Mouse (Mus musculus): ENCODE results near the gene Mllt10.
"Not testable (repeated sequence)": the region's sequence is repeated elsewhere in the genome, so short reads cannot be mapped to it uniquely, and the experiment has no call there.

The Mllt10 gene

DNA sequence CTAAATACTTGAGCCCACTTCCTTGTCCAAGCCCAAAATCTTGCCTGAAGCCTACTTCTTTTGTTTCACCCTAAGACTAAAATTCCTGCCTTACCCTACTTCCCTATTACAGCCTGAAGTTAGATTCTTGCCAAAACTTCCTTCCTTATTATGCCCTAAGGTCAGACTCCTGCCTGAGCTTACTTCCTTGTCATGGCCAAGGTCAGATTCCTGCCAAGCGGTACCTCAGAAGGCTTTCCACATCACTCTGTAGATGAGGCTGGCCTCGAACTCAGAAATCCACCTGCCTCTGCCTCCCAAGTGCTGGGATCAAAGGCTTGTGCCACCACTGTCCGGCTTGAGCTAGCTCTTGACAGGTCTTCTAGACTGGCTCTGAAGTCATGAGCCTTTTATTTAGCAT is 32.7 kb downstream of the Mllt10 start:
- DNase-seq (ENCODE audit: low spot score in 2 of 2): not testable (repeated sequence)

DNA sequence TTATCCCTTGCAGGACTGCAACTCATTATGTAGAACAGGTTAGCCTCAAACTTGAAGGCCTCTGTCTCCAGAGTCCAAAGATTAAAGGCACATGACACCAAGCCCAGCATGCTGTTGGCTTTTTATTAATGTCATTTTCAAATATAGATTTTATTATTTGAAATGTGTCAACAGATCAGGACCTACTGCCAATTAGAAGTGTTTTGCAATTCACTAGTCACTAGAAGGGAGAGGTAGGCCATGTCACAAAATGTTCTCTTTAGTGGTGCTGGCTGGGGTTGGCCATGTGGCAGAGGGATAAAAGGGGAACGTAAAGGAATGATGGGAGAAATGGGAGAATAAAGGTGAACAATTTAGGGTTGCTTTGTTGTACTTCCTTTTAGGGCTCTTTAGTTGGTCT is 38.8 kb downstream of the Mllt10 start:
- DNase-seq (ENCODE audit: low spot score in 2 of 2): no peak

DNA sequence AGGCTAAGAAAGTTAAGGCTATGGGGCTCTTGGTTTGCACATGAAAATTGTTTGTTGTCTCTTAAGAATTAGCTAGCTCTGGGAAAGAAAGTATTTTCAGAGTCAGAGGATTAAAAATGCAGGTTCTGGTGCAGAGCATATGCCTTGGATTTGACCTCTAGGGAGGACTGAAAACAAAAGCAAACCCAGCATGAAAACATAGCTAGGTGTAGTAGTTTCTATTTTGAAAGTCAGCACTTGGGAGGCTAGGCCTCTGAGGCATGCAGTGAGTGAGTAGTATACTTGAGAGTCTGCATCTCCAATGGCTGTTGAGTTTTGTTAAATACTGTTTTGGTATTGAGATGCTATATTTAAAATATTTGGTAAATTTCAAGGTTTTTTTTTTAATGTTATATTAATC is 39.3 kb downstream of the Mllt10 start:
- DNase-seq (ENCODE audit: low spot score in 2 of 2): no peak

DNA sequence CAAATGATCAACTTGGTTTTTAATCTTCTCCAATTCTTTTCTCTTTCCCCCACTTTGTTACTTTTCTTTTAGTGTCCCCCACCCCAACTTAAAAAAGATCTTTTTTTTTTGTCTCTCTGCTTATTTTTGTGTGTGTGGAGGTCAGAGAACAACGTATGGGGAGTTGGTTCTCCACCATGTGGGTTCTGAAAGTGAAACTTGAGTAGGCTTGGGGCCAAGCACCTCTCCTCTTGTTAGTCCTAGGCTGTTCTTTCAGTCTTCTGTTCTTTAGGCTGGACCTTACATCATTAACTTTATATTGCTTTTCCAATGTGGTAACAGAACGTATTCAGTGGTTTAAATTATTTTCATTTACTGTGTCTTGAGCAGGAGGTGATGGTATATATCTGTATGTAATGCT is 40.8 kb downstream of the Mllt10 start:
- no peak for DNase-seq (ENCODE audit: low spot score in 2 of 2)

DNA sequence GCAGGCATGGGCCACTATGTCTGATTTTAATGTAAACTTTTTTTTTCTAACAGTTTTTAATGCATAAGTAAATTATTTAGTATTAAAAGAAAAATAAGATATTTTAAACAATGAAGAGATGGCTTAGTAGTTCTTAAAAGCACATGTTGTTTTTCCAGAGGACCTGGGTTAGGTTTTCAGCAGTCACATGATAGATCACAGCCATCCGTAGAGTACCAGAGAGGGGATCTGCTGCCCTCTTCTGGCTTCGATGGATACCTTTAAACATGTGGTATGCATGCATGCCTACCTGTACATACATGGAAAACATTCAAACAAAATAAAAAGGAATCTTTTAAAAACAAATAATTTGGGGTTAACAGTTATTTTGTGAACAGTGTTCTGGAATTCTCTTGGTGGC is 45.9 kb downstream of the Mllt10 start:
- DNase-seq (ENCODE audit: low spot score in 2 of 2): no peak

DNA sequence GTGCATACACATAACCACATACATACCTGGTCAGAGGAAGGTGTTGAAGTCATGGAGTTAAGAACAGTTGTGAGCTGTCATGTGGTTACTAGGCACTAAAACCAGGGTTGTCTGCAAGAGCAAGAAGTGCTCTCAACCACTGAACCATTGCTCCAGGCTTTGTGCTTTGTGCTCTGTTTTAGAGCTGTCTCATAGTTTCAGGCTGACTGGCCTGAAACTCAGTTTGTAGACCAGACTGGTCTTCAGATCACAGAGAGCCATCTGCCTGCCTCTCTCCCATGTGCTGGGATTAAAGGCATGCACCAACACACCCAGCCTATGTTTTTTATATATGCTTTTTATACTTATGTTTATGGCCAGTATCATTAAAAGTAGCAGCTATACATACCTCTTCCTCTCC is 52.5 kb downstream of the Mllt10 start:
- no peak for DNase-seq (ENCODE audit: low spot score in 2 of 2)

DNA sequence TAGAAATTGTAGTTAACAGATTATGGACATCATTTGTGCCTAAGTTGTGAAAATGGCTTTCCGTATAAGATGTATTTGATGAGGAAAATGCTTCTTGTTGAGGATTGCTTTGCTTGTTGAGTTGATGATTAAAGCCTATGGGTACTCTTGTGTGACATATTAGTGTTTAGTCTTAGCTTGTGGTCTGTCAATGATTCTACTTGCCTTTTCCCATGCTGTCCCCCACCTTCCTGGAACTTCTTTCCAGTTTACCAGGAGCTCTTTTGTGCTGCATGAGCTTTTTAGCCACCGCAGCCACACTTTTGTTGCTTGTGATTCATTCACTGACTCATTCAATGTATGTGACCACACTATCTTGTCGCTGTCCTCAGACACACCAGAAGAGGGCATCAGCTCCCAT is 53.2 kb downstream of the Mllt10 start:
- DNase-seq (ENCODE audit: low spot score in 2 of 2): no peak

DNA sequence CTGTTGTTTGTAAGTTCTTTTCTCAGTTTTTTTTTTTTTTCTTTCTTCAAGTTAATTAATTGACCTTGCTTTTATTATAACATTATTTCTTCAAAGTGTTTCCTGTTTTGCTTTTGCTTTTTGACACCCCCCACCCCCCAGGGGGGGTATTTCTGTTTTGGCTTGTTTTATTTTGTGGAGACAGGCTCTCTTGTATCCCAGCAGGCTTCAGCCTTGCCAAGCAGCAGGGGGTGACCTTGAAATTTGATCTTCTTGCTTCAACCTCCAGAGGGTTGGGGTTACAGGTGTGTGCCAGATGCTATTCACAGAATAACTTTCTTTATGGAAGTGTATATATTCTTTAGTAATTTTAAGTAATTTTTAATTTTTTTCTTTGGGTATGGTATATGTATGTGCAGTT is 56.4 kb downstream of the Mllt10 start:
- DNase-seq (ENCODE audit: low spot score in 2 of 2): no peak

DNA sequence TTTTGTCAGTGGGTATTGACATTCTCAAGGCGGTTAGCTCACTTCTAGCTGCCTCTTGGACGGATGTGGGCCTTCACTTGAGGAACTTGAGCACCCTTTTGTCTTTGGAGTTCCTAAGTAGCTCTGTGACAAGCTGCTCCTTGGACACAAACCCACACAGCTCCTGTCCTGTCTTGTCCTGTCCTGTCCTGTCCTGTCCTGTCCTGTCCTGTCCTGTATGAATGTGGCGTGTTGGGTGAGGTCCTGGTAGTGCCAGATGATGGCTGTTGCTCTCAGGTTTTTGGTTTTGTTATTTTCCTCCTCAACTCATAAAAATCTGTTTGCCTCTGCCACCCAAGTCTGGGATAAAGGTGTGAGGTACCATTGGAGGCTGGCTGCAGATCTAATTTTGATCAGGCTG is 61.4 kb downstream of the Mllt10 start:
- no peak for DNase-seq (ENCODE audit: low spot score in 2 of 2)

DNA sequence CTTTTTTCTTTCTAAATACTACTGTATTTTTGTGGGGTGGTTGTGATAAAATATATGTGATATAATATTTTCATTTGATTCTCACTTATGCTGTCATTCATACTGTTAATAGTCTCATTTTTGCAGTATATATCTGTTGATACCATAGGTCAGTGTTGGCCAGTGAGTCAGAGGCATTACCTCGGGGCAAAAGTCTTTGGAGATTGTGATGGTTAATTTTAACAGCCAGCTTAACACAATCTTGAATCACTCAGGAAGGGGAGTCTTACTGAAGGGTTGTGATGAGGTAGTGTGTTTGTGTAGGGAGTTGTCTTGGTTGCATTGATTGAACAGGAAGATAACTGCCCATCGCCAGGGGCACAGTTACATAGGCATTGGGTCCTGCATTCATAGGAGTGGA is 83.1 kb downstream of the Mllt10 start:
- DNase-seq (ENCODE audit: low spot score in 2 of 2): no peak

DNA sequence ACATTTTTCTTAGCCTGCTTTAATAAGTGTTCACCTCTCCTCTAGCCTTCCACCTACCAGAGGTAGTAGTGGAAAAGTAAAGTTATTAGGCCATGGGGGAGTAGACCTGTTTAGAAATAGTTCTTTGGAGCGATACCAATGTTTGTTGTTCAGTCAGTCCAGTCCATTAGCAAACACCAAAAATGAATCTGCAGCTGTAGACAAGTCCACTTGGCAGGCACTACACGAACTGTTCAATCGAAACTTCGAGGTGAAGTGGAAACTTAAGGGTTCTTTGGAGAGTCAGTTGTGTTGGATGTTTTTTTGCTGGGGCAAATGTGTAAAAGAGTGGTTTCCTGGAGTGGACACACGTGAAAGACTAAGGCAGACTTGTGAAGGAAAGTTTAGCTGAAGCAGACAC is 84.6 kb downstream of the Mllt10 start:
- DNase-seq (ENCODE audit: low spot score in 2 of 2): no peak

DNA sequence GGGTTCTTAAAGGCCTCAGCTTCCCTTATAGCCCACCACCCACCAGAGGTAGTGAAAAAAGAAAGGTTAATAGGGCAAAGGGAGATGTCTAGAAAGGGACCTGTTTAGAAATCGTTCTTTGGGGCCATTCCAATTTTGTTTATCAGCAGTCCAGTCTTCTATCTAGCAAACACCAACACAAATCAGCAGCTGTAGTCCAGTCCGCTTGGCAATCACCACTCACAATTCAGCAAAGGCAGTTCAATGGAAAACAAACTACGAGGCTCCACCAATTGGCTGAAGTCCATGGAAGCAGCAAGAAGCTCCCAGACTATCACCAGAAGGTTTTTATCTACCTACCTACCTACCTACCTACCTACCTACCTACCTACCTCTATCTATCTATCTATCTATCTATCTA is 101.1 kb downstream of the Mllt10 start:
- DNase-seq (ENCODE audit: low spot score in 2 of 2): no peak

DNA sequence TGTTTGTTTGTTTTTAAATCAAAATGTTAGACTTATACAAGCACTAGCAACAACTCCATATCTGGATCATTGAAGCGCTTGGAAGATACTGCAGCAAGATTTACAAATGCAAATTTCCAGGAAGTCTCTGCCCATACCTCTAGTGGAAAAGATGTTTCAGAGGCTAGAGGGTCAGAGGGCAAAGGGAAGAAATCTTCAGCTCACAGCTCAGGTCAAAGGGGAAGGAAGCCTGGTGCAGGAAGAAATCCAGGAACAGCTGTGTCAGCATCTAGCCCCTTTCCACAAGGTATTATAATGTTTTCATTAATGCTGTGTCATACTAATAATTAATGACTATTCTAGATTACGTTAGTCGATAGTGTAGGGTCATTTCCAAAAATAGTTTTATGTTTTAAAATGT is 104.4 kb downstream of the Mllt10 start:
- no peak for DNase-seq (ENCODE audit: low spot score in 2 of 2)

DNA sequence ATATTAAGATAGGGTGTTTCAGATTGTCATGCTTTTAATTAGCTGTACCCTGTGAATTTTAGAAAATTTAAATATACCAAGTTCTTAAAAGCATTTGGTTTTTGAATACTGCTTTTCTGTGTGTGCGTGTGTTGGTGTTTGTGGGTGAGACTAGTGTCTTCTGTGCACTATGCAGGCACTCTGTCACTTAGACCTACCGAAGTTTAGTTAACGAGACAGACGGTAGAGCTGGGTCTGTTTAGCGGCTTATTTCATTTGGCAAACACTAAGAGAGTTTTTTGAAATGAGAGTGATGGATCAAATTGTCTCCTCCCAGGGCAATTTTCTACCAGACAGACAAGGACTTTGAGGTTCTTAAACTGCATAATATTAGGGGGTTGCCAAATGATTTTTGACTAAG is 106.0 kb downstream of the Mllt10 start:
- DNase-seq (ENCODE audit: low spot score in 2 of 2): no peak

DNA sequence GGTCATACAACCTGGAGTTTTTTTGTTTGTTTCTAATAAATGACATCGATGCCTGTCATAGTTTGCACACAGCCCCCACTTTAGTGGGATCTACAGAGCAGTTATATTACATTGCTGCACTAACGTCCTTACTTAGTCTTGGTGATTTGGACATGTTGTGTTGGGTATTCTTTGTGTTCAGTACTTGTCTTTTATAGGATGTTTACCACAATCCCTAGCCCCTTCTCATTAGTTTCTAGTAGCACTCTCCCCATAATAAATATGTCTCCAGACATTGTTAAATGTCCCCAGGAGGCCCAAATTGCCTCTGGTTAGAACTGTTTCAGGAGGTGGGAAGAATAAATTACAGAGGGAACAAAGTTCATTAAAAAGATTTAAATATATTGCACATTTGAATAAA is 110.5 kb downstream of the Mllt10 start:
- no peak for DNase-seq (ENCODE audit: low spot score in 2 of 2)

DNA sequence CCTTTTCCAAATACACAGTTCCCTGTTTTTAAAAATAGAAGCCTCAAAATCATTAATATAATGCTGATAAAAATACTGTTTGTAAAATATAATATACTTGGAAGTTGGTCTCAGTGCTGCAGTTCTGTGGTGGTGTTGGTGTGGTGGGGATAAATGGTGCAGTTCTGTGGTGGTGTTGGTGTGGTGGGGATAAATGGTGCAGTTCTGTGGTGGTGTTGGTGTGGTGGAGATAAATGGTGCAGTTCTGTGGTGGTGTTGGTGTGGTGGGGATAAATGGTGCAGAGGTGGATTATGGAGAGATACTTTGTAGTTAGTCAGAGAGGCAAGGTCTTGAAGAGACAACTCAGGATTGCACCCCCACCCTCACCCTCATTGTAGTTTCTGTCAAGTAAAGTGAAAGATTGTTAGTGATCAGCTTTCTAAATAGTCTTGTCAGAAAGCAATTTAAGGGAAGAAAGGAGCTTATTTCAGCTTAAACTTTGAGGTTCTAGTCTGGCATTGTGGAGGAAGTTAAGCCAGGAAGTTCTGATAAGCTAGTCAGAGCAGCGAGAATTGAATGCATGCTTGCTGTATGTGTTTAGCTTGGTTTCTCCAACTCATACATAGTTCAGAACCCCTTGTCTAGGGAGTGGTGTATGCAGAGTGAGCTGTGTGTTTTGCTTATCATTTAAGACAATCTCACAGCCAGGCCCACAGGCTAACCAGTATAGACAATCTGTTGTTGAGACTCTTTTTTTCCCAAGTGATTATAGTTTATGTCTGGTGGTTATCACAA is 114.3 kb downstream of the Mllt10 start:
- DNase-seq (ENCODE audit: low spot score in 2 of 2): no peak

DNA sequence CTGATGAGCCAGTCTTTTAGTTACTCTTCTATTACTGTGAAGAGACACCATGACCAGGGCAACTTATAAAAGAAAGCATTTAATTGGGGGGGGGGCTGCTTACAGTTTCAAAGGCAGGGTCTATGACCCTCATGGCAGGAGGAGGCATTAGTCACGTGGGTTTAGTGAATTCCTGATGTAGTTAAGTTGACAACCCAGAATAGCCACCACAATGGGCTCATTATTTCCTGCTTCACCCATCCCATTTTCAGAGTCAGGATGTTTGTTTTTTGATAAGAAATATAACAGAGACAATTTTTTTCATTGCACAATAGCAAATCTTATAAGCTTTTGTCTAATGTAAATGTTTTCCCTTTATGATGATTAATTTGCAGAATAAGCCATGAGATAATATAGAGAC is 120.2 kb downstream of the Mllt10 start:
- DNase-seq (ENCODE audit: low spot score in 2 of 2): no peak

DNA sequence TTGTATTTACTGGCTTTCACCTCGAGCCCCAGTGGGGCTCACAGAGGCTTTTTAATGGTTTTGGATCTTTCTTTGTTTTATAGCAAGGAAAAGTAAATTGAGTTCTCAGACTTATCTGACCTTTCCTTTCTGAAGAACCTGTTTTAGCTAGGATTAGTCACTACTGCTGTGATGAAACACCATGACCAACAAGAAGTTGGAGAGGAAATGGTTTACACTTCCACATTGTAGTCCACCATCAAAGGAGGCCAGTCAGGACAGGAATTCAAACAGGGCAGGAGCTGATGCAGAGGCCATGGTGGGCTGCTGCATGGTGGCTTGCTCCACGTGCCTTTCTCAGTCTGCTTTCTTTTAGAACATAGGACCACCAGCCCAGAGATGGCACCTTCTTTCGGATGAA is 121.2 kb downstream of the Mllt10 start:
- DNase-seq (ENCODE audit: low spot score in 2 of 2): no peak

DNA sequence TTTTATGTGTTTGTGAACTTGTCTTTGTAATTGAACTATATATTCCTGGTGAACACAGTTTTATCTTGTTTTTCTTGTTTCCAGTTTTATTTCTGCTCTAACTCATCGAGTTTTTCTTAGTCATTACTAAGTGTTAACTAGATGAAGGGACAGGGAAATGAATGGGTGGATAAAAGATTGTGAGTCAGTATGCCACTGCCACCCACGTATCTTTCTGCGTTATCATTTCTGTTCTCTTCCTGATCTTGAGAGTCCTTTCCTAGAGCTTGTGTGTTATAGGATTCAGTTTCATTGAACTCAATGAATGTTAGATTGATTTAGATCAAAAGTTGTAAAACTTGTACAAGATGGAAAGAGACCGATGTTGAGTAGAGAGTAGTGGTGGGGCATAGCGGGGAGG is 125.3 kb downstream of the Mllt10 start:
- DNase-seq (ENCODE audit: low spot score in 2 of 2): no peak

DNA sequence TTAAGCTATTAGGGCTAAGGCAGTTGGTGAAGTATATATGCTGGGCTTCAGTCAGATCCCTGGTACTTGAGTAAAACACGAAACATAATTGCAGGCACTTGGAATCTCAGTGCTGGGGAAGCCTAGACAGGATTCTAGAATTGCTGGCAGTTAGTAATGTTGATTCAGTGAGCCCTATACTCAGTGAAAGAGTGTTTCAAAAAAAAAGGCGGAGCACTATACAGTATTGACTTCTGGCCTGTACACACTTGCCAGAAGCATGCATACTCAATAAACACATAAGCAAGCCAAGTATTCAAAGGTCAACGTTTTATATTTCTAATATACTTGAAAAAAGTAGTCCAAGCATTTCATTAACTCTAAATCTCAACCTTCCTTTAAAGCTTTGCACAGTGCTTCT is 126.6 kb downstream of the Mllt10 start:
- DNase-seq (ENCODE audit: low spot score in 2 of 2): no peak

DNA sequence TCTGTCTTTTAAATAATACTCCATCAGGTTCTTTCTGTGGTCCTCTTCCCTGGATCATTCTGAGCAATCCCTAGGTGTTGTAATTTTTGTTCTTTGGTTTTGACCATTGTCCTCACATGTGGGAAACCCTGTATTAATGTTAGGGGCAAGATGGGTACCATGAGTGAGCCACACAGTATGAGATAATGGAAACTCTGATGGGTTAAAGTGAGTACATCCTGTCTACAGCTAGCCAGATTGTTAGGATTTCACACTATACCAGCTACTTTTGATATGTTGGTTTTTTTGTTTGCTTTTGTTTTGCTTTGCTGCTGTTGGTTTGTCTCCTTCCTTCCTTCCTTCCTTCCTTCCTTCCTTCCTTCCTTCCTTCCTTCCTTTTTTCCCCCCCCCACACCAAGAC is 128.0 kb downstream of the Mllt10 start:
- DNase-seq (ENCODE audit: low spot score in 2 of 2): no peak

DNA sequence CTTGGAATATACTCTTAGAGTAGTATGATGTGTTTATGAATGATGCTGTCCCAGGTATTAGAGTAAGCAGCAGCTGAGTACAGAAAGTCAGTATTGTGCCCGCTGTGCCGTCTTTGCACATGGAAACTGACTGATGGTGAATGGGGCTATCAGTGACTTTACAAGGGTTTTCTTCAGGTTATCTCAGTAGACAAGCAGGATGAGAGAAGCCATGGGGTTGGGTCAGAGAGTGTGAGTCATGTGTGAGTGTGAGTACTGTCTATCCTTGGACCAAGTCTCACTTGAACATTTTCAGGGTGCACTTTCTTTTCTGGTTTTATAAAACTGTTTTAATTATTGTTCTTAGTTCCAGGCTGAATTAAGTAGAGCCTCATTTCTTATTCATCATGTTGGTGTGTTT is 133.3 kb downstream of the Mllt10 start:
- no peak for DNase-seq (ENCODE audit: low spot score in 2 of 2)

DNA sequence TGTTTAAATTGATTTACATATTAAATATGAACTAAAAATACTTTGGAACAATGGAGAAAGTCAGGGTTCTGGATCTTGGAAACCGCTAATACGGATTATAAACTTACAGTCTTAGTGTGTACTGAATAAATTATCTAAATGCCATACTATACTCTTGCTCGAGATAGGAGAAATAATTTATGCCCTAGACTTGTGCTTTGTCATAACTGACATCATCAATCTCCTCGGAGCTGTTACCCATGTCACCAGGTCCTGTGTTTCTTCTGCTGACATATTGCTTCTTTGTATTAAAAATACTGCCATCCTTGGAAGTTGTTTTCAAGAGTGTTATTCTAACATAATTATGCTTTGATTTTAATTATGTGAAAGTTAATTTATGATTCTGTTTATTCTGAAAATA is 140.2 kb downstream of the Mllt10 start:
- no peak for DNase-seq (ENCODE audit: low spot score in 2 of 2)

DNA sequence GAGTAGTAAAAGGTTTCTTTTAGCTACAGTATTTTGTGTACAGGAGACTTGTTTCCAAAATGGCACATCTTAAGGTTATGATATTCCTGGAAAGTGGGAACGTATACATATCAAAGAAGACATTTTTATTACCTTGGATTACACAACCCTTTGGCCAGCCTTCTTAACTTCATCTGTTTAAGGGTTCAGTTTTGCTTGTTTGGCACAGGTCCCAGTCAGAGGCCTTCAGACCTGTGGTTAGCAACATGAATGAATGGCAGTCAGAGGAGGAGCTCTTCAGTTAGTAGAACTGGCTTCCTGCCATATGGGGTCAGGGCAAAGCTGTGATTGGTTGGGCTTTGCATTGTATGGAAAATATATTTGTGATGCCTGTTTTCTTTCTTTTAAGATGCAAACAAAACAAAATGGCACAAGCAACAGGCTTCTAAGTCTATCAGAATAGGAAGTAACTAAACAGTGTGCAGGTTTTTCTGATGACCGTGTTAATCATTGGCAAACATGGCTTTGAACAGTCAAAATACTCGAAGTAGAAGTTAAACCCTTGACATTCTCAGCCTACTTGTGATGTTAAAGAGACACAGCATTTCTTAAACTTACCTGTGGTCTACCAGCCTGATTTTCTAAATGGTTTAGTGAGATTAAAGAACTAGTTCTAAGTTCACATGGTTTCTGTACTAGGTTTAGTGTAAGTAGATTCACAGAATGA is 140.8 kb downstream of the Mllt10 start:
- no peak for DNase-seq (ENCODE audit: low spot score in 2 of 2)

Data from frontal cortex, postnatal 36 days (tissue).